Mouse (Mus musculus) CD4-positive, CD25-positive, alpha-beta regulatory T cell, adult 2 months (primary cell): ENCODE measurements around the gene Phactr1.

Experiments used
- DNase-seq: peaks from one replicate; pipeline ENCODE4 v3.0.0-alpha.2; 2012; ENCODE audit warnings: low read depth, low spot score

The Phactr1 gene

DNA sequence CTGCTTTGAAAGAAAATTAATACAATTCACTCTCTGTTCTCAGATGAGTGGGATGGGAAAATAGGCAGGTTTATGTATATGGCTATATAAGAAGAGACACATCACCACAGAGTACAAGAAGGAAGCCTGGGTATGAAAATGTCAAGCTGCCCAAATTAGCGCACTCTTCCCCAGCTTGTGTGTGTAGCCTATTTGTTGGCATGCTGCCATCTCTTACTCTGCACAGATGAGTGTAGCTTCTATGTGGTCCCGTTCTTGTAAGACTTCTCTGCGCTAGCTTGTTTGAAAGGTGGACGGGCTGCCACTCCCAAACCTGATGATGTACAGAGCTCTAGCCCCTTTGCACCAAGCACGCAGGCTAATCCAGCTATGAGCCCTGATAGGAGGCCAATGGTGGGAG is 78.7 kb downstream of the Phactr1 start:
- no peak for DNase-seq

DNA sequence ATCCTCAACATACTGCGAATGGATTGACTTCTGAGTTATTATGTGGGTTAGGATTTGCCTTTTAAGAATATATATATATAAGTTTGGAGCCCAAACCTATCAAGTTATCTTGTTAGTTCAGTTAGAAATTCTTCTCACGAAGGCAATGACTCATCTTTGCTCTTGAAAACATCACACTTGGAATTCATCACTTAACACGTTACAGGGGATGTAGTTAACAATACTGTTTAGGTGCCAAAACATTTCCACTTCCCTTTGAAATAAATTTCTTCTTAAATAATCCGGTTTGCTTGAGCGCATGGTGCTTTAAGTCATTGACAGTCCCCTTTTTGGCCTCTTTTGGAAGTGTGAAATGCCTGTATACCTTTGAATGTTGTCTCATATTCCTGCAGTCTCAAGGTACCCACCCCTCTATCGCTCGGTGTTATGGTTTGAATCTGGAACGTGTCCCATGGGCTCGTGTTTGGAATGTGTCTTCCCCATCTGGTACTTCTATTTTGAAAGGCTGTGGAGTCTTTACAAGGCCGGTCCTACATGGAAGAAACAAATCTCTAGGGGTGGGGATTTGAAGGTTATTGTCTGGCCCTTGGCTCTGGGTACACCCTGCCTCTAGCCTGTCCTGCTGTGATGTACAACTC is 80.6 kb downstream of the Phactr1 start:
- DNase-seq = no peak

DNA sequence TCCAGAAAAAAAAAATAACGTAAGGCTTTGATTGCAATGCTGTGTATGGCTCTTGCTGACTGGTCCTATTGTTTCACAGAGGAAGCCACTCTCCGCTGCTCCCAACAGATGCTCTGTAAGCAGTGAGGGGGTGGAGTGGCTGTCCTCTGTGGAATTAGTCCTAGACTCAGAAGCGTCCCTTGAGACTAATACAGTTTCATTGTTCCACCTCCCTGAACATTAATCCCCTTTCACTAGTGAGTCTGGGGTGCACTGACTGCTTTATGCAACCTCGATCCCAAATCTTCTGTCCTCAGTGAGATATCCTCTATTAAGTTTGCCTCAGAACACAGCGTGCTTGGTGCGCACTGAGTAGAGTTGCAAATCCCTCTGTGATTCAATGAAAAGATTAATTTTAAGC is 91.9 kb downstream of the Phactr1 start:
- no peak for DNase-seq

DNA sequence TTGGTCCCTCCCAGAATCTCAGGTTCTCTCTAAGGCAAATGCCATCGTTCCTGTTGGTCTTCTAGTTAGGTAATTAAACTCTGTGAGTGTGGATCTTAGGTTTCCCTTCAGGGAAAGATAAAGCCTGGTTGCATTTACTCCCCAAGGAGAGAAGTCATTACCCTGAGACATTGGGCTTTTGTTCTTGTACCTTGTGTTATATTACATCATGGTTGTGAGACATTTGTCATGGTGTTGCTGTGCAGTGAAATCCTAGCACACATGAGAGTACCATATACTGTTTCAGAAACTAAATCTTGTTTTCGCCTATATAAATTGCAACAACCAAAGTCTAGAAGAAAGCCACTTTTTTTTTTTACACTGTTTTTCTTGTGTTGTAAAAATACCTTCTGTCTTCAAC is 93.6 kb downstream of the Phactr1 start:
- no peak for DNase-seq

DNA sequence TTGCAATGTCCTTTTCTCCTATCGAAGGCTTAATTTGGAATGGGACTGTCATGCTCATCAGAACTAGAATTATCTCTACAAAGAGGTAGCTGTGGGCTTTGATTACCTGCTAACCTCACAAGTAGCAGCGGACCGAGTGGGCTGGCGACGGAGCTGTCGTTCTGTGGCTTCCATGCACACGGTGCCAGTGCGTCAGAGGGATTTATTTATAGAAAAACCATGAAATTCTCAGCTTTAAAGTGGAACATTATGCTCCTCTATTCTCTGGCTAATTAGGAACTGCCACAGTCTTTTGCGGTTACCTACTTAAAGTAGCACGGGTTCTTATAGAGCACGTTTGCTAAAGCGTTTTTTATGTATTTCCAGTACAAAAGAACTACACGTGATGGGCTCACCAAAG is 101.7 kb downstream of the Phactr1 start:
- DNase-seq = no peak

DNA sequence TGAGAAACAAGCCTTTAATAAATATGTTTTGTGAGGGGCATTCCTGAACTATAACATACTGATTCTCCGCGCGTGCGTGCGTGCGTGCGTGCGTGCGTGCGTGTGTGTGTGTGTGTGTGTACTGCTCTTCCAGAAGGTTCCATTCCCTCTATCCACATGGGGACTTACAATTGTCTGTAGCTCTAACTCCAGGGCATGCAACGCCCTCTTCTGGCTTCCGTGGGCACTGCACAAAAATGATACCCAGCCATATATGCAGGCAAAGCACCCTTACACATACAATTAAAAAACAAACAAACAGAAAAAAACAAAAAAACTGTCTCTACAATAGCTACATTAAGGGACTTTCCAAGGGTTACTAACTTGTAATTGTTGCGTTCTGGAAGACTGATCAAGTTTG is 108.8 kb downstream of the Phactr1 start:
- no peak for DNase-seq

DNA sequence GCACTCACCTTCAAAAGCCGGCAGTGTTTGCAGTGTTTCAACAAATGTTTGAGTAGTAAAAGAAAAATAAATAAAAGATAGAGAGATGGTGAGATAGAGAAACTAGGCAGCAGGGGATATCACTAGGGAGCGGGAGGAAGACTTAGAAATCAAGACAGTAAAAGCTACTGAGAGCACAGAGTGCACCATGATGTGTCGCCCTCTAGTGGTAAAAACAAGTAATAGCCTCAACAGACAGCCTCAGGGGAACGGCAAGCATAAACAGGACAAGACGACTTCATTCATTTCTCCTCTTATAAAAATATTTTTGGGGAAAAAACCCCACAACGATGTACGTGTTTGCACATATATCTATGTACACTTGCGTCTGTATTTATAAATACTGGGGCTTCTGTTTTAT is 111.9 kb downstream of the Phactr1 start:
- peak; percentile 25 for DNase-seq

DNA sequence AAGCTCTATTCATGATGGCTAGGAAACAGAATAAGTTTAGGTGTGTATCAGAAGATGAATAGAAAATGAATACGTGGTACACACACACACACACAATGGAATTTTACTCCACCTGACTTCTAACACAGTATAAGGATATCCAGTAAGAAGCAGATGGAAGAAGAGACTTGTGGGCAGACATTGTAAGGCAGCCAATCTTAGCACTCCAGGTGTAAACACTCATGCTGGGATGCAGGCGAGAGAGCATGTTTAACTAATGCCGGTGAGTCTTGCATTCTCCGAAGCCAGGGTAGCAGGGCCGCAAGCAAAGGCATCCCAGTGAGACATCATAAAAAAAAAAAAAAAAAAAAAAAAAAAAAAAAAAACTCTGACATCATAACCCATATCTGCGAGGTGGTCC is 120.1 kb downstream of the Phactr1 start:
- no peak for DNase-seq

DNA sequence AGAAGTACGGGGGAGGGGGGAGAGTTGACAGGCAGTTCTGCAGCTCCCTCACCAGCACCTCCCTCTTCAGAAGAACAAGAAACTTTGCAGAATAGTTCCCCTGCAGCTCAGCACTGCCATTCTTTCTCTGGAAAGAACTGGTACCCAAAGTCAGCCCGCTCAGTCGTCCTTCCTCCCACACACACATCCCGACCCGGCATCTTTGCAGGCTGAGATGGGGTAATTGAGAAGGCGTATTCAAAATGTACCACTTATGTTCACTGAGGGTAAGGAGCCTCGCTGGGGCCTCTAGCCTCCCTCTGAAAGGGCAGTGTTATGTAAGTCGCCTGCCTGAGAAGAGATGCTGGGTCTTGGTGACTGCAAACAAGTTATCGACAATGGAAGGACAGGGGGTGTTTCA is 123.9 kb downstream of the Phactr1 start:
- no peak for DNase-seq

DNA sequence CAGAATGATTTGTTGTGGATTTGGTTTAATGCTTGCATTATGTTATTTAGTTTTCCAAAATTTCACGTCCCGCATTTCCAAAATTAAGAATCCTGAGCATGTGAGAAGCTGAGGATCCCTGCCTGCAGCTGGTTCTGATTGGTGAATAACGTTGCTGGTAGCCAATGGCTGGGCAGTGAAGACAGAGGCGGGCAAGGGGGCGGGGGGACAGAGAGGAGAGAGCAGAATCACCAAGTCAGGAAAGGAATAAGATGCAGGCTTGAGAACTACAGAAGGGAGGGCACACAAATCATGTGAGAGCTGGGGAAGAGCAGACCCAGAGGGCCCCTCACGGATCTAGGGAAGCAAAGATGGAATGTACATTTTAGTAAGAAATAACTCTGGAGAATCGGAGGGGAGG is 132.3 kb downstream of the Phactr1 start:
- DNase-seq = no peak

DNA sequence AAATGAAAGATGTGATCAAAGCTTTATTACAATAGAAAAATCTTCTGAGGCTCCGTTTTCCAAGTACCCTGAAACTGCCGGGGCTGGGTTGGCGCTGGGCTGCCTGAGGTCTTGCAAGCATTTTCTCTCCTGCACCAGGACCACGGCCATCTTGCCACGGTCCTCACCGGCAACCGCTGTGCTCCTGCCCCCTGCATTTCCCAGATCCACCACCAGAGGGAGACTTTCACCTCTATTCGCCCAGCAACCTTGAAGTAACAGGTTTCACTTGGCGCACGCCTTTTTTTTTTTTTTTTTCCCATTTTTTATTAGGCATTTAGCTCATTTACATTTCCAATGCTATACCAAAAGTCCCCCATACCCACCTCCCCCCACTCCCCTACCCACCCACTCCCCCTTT is 138.0 kb downstream of the Phactr1 start:
- DNase-seq = peak; percentile 70

DNA sequence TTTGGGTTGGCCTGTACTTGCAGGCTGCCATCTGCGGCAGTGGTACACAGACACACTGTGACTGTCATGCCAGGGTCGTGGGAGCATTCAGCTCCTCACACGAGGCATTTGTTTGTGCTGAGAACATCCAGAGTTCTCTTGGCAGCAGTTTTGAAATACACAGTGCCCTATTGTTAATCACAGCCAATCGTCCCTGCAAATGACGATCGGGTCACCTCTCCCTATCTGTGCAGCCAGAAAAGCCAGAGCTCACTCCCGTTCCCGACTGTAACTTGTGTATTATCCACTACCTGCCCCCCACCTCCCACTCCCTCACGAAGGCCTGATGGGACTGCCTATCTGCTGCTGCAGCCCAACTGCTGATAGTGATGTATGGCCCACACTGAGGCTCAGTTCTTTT is 140.1 kb downstream of the Phactr1 start:
- DNase-seq = no peak

DNA sequence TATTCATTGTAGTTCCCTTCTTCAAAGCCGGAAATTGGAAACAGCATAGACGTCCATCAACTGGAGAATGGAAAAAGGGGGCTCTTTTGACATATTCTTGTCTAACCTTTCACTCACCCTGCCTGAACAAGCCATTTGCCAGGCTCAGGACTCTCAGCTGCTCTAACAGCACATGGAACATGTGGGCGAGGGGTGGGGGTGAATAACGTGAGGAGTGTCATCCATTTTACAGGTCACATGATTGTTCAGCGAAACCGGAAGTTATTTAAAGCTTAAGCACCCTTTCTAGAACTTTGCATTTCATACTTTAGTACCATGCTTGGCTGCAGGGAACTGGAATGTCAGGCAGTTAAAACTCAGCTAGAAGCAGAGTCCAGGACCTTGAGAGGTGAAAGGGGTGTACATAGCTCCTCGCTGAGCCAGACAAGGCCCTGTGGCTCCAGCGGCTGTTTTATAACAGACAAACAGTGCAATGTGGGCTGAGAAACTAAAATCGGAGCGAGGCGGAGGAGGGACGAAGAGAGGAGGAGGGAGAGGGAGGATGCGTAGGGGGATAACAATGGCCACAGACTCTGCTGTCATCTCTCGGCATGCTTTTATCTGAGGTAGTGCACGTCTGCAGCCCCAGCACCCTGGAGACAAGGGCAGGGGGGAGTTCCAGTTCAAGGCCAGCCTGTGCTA is 141.1 kb downstream of the Phactr1 start:
- DNase-seq = no peak

DNA sequence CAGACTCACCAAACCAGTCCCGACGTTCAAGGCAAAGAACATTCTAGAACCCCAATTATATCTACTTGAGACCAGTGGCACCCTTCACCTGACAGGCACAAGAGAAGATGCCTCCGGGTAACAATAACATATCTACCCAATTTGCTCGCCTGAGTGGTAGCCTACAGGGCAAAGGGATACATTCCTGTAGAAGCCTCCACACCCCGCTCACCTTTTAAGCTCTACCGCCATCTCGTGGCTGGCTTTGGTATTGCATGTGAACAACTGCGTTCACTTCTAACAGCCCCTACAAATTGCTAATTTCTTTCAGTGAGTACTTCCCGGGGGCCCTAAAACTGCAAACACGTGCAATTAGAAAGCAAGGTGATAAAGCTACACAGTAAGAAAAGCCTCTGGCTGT is 142.1 kb downstream of the Phactr1 start:
- DNase-seq = peak; percentile 67

DNA sequence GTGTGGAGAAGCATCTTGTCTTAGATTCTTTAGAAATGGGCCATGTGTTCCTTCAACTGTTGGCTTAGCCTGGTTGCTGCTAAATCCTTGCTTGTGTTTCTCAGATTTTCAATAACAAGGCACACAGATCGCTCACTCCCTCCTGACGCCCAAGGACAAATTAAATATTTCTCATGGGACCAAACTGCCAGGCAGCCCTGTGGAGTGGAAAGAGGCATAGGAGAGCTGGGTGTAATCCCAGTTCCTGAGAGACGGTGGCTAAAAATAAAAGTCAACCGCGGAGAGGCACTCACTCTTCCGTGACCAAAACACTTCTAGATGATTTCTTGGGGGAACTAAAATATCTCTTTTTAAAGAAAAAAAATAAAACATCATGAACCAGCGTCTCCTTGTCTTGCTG is 143.5 kb downstream of the Phactr1 start:
- no peak for DNase-seq

DNA sequence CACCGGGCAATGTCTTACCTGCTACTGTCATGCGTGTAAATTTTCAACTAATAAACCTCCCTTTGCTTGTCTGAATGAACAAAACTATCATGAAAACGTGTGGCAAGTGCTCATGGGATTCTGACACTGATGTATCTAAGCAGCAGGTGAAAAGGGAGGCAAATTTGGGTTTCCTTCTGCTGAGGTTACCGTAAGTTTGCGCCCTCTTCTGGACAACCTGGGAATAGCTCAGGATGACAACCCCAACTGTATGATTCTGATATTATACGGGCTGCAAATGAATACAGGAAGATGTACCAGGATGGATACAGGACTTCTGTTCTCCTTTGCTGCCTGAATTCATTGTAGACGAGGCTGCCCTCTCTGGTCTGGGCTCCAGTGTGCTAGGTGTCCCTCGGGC is 146.2 kb downstream of the Phactr1 start:
- DNase-seq = peak; percentile 41

DNA sequence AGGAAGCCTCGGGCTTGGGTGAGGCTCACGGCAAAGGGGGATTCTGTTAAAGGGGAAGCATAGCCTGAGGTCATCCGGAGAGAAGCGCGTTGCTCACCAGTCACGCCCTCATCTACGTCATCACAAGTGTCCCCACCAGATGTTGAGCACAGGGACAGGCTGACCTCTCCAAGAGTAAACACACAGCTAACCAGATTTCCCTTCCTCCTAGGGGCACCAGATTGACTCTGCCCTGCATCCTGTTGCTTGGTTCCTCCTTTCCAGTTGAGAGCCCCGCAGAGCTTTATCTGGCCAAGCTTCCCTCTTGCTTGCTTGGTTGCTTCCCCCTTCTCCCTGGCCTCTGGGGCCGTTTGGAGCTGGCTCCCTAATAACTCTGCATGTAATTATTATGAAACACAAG is 148.6 kb downstream of the Phactr1 start:
- no peak for DNase-seq

DNA sequence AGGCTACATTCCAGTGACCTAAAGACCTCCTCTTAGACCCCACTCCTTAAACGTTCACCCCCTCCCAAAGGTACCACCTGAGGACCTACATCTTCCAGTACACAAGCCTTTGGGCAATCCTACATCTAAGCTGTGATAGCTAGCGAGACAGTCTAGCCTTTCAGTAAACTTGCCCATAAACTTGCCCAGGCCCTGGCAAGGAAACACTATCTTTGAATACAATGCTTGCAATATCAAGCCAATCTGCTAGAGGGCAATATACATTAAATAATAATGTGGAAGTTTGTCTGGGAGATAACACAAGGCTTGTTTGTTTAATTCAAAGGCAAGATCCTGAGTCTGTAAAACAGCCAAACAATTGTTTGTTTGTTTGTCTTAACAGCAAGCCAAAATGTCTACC is 155.0 kb downstream of the Phactr1 start:
- no peak for DNase-seq

DNA sequence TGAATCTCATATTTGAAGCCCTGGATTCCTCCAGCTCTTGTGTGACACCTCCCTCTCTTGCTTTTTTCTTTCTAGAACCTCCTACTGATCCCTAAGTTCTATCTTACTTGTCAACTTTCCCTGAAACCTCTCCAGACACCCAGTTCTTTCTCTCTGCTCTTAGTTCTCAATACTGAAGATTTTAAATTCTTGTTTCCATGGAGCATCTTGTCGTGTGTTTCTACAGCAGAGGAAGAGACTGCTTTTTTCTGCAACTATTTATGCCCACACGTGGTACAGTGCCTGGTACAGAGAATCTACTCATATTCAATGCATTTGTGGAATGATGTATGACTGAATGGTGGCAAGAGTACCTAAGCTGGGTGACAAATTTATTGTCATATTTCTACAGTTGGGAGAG is 158.9 kb downstream of the Phactr1 start:
- no peak for DNase-seq

DNA sequence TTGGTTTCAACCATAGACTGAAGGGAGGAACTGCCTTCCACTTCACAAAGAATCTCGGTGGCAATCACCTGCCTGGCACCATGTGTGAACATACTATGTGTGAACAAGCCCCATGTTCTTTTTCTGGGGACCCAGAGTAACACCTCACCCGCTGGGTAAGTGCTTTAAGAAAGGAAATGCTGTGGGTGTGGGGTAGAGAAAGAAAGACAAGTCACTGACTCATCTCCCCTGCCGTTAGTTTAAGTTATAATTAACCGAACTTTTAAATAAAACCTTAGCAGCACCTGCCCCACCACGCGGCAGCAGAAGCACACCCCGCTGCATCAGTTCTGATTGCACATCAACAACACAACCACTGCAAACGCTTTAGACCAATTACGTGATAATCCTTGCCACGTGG is 171.7 kb downstream of the Phactr1 start:
- no peak for DNase-seq

DNA sequence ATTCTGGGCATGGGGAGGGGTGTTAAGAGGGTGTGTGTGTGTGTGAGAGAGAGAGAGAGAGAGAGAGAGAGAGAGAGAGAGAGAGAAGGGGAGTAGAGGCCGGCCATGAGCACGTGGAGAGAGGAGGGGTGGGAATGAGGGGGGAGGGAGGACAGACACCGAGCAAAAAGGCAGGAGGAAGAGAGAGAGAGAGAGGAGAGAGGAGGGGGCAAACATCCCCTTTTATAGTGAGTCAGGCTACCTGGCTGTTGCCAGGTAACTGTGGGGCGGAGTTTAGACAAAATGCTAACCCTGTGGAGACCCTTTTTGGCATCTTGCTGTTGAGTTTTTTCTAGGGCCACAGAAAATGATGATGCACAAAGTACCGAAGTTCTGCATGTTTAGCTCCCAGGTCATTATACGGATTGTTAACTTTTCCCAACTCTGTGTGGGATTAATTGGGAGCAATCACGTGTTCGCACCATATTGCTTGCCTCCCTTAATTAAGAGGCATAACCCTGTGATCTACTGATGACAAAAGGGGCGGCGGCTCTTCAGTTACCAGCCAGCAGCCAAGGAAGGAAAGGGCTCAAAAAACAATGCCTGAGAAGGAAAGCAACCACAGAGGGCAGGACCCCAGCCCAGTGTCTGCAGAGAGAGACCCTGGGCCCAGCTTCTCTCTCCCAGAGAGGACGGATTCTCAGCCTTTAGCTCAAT is 173.6 kb downstream of the Phactr1 start:
- no peak for DNase-seq

DNA sequence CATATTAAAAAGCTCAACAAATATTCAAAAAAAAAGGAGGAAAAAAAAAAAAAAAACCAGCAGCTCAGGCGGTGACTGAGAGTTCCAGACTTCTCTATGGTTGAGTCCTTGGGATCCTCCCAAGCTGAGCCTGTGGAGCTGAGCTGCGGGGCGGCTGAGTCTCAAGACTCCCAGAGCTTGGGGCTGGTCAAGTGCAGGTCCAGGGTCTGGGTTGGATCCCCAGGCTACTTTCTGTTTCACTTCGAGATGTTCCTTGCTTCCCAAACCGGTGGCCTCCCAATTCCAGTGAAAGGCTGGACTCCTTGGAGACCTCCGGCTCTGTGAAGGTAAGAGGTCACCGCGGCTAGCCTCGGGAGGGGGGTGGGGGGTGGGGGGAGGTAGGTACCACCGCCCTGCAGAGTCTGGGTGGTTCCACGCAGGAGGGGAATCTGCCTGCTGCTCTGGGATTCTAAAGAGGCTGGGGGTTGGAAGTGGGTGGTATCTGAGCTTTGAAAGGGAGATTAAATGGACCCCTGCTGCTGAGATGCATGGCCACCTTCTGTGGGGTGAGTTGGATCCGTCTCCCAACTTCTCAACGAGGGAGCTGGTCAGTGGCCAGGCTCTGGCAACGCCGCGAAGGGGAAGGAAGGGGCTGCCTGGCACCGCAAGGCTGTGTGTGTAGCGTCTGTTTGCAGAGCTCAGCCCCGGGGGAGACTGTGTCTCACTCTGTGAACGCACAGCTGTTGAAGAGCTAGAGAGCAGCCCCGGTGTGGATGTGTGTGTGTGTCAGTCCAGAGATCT is 185.9 kb downstream of the Phactr1 start:
- no peak for DNase-seq
